Mouse (Mus musculus) granulocyte monocyte progenitor cell, adult 5-6 weeks (primary cell): ENCODE data around the gene 1700088E04Rik. TPM values are rescaled to one million over a fixed set of nuclear protein-coding genes. Genes with fewer than 3 reads are reported as not detected.

Experiments
- ATAC-seq: replicated peaks from 2 replicates; pipeline ENCODE4 v1.8.0; 2016; ENCODE audit warnings: mild to moderate bottlenecking, moderate TSS enrichment, inconsistent platforms; ENCODE audit not compliant: poor library complexity, severe bottlenecking
- total RNA-seq, 2 experiments: library from RNA; stranded (forward) in 1 of 2; stranded (reverse) in 1 of 2; fragments of 200-712, 200-1000 nt in 1 of 2; fragments of >200 nt in 1 of 2; fragmentation: Nextera tagmentation in 1 of 2; gene quantifications; 2 replicates each; pipeline ENCODE4 v1.2.3; 2014 to 2017

The 1700088E04Rik gene
- total RNA-seq, 2 experiments from 2014 or later, result not detected

DNA sequence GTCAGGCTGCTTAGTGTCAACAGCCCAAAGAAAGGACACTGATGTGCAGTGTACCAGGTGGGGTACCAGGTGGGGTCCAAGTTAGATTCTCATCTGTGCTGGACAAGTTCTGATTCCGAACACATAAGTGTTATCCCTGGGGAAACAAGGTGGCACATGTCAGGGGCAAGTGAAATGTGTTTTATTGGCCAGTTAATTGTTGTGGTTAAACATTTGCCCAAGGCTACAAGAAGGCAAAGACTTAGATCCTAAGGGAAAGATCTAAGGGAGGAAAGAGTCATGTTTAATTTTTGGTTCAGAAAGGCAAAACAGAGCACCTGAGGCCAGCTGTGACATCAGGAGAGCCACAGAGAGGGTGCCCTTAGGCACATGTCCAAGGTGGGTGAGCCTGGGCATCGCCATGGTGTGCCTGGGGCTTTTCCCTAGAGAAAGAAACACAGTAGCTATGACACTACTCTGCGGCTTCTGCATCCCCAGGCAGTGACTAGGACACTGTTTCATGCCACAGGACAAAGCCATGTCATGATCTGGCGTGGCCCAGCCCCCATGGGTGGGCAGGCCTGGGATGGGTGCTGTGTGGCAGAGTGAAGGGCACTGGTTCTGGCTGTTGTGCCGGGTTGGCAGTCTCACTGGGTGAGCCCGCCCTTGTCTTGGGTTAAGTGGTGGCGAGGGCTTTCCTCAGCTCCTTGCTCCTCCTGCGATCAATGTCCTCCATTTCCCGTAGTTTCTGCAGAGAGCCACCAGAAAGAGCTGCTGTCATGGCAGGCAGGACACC lies 6.4 kb downstream of the 1700088E04Rik start:
- no peak for ATAC-seq

DNA sequence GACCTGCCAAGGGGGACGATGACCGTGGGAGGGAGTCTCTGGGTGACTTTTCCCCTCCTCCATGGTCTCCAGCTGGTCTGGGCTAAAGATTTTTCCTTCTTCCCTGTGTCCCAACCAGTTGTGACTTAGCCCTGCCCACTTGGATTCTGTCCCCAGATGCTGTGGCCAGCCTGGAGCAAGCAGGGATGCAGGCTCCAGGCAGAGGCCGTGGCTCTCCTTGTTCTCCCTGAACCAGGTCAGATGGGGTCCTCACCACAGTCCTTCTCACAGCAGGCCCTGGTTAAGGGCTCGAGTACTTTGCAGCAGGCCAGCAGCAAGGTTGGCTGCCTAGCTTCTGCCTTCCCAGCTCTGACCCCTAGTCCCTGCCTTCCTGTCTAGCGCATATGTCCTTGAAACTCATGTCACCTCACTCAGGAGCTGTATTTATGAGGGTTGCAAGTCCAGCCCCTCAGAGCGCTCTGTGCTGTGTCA lies 7.8 kb downstream of the 1700088E04Rik start:
- ATAC-seq, result no peak

DNA sequence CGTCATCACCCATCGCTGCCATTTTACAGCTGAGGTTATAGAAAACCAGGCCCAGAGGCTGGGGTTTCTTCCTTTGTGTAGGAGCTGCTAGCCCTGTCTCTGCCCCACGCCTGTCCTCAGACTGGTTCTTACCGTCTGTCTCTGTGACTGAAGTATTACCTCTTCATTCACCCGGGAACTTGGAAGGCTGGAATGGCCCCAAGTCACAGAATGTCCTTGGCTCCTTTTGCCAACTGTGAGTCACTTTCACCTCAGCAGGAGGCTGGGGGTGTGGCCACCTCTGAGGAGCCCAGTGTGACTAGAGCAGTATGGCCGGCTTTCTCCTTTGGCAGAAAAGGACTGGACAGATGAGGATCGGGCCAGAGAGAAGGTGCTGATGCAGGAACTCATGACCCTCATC lies 9.6 kb downstream of the 1700088E04Rik start:
- no peak for ATAC-seq

DNA sequence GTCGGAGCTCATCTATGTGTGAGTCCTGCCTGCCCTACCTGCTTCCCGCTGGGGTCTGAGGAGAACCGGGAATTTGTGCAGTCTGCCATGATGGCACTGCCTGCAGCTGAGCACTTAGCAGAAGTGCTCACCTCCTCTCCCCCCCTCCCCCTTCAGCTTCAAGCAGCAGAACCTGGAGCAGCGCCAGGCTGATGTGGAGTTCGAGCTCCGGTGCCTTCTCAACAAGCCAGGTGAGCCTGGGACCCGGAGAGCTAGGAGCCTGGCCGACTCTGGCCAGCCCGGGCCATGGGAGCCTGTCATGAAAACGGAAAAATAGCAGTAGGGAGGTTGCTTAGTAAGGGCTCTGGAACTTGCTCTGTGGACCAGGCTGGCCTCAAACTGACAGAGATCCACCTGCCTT lies 10.3 kb downstream of the 1700088E04Rik start:
- ATAC-seq, result no peak

DNA sequence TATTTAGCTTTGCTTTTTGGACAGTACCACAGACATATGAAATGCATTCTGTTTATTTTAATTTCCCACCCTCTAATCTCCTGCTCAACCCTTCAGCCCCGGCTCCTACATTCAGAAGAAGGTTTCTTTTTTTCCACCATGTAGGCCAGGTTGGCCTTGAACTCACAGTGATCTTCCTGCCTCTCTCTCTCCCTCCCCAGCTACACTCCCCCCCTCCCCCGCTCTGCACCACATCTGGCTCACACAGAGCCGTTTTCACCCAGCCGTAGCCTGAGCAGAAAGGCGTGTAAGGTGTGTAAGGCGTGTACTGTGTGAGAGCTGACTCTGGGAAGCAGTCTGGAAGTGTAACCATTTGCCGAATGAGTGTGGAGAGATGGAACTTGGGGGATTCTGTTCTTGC lies 11.7 kb downstream of the 1700088E04Rik start:
- no peak for ATAC-seq

DNA sequence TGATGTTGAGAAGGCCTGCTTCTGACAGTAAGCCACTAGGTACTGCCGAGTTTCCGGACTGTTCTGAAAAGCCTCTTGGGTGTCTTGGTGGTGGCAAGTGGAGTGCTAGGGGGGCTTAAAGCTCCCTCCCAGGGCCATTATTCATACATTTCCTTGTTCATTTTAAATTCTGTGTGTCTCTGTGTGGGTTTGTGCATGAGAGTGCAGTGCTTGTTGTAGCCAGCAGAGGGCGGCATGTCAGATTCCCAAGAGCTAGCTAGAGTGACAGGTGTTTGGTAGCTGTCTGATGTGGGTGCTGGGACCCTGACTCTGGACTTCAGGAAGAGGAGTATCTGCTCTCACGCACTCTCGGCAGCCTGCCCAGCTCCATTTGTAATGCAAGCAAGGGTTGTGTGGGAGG lies 12.8 kb downstream of the 1700088E04Rik start:
- ATAC-seq, result no peak

DNA sequence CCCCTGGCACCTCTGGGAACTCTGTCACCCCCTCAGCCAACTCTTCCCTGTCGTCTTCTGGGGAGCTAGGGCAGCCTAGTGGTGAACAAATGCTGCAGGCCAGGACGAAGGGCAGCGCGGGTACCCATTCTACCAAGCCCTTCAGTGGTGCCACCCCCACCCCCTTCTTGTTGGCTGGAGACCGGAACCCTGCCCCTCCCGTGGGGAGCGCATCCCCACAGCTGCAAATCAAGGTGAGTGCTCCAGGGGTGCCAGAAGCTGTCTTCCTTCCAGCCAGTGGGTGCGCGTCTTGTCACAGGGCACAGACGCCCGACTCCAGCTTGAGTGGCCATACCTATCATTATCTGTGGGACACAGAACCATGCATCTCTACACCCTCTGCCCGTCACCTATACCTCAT lies 14.0 kb downstream of the 1700088E04Rik start:
- no peak for ATAC-seq

DNA sequence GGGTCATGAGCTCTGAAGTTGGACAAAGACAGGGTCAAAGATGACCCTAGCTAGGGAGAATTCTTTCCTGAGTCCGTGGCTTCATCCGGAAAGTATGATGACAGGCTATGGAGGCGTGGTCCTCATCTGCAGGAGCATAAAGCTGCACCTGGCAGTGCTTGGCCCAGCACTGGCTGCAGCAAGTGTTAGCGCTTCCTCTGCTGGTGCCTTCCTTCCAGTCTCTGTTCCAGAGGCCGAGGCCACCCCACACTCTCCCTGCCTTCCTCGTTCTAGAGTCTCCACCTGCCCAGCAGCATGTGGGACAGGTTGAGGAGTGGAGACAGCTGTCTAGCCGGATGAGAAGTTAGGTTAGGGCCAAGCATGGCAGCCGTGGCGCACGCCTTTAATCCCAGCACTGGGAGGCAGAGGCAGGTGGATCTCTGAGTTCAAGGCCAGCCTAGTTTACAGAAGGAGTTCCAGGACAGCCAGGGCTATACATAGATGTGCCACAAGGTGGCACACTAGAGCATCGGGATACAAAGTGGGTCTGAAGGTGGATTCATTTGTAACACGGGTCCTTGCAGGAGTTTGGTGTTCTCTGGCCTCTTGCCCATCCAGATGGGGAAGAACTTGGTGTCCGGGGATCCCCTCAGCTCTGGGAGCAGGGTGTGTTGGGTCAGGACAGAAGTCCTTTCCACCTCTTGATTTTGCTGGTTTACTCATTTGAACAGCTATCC lies 14.7 kb downstream of the 1700088E04Rik start:
- peak; percentile 45; the same call in 1 of the 2 replicates for ATAC-seq

DNA sequence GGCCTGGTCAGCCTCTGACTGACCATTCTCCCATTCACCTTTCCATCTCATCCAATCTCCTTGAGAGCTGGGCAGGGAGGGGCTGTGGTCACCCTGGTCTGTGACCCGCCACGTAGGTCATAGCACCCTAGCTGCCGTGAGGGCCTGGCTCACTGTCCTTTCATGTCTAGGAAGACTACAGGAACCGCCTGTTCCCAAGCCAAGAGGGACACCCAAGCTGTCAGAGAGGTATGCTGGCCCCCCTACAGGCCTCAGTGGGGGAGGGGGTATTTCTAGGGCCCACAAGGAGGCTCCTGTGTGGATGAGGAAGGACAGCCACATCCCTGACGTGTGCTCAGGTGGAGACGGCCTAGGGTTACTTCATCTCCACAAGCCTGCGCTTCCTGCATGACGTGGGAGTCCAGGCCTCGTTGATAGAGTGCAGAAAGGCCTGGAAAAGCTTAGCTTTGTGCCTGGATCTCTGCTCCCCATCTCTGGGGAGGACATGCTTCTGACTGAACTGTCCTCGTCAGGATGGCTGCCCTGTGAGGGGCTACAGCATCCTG lies 16.6 kb downstream of the 1700088E04Rik start:
- ATAC-seq, result no peak

DNA sequence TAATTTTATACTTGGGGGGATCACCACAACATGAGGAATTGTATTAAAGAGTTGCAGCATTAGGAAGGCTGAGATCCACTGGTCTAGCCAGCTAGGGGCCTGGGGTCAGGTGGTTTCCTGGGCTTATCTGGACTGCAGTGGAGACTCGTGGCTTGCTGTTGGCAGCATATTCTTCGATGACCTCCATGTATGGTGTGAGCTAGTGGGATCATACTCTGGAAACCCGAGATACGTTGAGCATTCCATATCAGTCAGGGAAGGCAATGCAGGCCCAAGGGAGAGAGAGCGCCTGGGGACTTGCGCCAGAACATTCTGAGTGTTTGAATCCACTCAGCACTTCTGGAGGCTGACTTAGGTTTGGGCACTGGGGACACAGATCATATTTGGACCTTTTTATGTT lies 17.3 kb downstream of the 1700088E04Rik start:
- ATAC-seq, result no peak

DNA sequence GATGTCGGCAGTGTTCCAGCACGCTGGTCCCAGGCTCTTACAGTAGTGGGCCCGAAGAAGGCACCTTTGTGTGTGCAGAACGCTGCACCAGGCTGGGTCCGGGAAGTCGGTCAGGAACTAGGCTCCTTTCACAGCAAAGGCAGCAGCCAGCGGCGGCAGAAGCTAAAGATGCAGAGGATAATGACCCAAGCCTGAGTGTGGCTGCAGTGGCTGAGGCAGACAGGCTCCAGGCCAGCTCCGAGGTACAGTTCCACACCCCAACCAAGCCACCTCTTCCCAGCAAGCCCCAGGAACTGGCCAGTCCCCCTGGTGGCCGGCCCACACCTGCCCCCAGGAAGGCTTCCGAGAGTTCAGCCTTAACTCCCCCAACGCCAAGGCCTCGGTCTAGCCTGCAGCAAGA lies 18.5 kb downstream of the 1700088E04Rik start:
- no peak for ATAC-seq

DNA sequence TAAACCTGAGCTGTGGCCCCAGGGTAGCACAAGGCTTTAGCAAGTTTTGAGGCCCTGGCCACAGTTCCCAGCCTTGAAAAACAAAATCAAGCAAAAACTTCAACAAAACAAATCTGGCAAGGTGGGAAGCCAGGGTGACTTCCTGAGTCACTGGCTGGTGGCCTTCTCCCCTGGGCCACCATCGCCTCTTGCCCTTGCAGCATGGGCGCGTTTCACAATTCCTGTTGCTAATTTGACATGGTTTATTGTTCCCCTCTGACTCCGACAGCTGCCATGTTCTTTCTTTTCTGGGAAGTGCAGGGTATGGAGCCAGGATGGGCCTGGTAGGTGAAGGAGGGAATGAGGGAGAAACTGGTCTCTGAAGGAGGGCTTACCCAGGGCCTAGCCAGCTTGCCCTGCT lies 18.9 kb downstream of the 1700088E04Rik start:
- ATAC-seq, result no peak

DNA sequence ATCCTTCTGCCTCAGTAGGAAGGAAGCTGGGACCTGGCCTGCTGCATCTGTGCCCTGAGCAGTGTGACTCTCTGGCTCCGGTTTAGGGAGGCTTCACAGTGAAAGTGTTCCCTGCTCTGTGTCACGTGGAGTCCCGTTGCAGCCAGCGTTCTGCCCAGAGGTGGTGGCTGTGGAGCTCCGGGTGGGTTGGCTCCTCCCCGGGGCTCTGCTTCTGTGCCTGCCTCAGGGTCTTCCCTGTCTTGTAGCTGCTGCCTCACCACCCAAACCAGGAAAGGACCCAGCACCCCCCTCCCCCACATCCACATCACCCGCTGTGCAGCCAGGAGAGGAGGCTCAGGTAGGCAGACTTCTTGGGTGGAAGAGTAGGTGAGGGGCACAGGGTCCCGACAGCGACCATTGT lies 21.6 kb downstream of the 1700088E04Rik start:
- ATAC-seq, result no peak

DNA sequence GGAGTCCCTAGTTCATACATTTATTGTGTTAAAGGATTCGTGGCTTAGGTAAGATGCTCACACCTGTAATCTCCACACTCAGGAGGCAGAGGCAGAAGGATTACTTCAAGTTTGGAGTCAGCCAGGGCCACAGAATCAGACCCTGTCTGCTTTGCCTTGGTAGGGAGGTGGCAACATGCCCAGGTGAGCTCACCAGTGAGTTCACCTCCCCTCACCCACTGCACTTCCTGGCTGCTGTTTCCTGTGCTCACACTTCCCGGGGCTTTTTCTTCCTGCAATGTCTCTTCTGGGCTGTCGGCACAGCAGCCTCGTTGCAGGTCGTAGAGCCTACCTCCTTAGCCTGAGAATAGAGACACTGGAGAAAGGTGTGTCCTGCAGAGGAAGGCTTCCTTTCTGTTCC lies 25.8 kb downstream of the 1700088E04Rik start:
- no peak for ATAC-seq

DNA sequence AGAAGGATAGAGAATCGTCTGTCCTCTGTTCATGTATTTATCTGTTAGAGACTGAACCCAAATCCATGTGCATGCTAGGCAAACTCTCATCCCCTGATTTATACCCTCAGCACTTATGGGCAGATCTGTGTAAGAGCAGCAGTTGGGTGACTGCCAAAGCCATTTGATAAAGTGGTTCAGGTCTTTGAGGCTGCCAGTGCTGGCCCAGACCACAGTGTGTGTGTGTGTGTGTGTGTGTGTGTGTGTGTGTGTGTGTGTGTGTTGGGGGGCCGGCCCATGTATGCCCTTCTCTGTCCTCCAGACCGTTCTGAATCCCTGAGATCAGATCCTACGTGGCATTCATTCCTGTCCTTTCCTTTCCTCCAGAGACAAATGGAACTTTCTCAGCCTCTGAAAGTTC lies 29.3 kb downstream of the 1700088E04Rik start:
- no peak for ATAC-seq

DNA sequence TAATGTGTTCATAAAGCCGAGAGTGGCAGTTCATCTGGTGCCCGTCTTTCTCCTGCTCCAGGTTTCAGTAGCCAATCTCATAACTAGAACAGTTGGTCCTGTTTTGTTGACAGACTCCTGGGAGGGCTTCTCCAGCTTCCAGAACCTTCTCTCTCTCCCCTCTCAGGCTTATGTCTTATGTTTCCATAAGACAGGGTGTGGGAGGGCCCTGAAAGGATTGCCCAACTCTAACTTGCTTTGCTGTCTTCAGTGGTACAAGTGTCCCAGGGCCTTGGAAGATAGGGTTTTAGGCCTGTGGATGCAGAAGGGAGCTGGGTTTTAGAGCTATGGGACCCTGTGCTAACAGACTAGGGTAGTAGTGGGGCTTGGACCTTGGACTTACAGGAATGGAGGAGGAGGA lies 30.5 kb downstream of the 1700088E04Rik start:
- ATAC-seq, result no peak

DNA sequence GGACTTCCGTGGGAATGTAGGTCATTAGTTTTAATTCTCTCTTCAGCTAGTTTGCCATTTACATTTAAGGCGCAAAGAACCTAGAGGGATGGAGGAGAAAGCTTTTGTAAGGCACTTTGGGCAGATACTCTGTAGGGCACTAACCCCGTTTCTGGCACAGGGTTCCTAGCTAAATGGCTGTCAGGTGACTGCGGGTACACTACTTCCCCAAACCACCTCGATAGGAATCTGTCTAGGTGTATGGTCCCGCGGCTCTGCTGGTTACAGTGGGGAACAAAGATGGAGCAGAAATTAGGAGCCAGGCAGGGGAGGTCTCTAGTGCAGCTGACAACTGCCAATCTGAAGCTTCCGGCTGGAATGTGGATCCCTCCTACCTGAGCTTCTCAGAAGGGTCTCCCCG lies 31.0 kb downstream of the 1700088E04Rik start:
- no peak for ATAC-seq

DNA sequence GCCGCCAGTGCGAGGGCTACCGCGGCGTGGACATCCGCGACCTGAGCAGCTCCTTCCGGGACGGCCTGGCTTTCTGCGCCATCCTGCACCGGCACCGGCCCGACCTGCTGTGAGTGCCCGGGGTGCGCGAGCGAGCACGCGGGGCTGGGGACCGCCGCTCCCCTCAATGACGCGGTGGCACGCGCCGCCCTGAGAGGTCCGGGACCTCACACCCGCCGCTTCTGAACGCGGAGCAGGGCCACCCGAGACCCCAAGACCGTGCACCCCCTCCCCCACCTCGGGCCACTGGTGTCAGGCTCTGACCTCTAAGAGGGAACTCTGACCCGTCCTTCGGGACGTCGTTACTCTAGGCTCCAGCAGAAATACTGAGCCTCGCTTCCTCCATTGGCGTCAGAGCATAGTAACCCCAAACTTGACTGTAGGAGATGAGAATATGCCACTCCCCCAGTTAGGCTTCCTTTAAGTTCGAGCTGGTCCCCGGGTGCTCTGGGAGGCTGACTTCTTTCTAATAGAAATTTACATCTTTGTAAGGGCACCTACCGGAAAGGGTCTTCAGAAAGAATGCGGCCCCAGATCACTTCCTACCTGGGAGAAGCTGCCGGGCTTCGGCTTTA lies 31.6 kb downstream of the 1700088E04Rik start:
- ATAC-seq, result peak; percentile 39

DNA sequence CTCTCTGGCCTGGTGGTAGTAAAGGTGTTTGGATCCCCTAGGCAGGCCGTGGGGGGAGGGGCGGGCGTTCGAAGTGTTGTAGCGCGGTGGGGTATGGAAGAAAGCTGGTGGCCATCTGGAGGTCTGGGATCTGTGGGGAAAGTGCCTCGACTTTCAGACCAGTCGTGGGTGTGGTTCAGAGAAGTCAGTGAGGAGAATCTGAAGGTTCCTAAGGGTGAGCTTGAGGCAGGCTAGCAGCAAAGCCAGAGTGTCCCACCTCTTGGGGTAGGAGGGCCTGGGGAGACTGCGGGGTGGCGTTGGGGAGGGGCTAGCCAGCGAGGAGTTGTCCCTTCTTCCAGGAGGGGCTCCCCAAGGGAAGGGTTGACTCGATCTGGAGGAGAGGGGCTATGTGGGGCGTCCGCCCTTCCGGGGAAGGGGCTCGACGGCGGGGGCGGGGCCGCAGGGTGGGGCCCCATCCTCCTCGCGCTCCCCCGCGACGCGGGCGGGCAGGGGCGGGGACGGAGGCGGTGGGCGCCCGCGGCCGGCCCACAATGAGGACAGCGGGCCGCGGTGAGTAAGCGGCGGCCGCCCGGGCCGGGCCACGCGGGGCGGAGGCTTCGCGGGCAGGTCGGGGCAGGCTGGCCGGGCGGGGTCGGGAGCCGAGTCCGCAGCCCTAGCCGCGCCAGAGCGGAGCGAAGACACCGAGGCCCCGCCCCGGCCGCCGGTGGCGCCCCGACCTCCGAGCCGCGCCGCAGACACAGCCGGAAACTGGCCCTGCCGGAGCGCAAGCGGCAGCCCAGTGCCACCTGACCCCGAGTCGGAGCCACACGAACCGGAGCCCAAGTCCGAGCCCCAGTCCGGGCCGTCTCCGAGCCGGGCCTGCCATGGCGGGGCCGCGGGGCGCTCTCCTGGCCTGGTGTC lies 32.4 kb downstream of the 1700088E04Rik start, which contains the start of gene Micall1:
Gene Micall1, plus strand, starts transcription at position 478 of the 900 bp plus-strand sequence.
- peak; percentile 57 for ATAC-seq

DNA sequence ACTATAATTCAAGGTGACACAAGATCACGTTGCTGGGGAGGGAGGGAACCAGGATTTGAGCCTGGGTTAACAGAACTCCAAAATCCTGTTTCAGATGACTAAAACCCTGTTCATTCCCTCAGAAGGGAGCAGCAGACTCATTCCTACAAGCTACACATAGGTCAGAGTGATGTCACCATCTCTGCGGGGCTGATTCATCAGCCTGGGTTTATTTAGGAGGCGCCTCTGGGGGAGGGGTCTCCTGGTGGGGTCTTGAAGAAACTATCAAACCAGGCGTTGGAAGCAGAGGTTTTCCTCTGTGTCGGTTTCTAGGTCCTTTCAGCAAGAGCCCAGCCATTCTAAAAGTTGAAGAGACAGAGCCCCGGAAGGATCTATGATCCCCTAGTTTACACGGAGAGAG lies 33.1 kb downstream of the 1700088E04Rik start:
- ATAC-seq, result no peak
